Mouse (Mus musculus) cerebellum, adult 2 months (tissue): ENCODE results near the gene Ltbr.

Experiments
- CTCF ChIP-seq: fragments of 200-500 bp; IDR thresholded peaks from 2 replicates; pipeline ENCODE4 v1.5.1; 2011; ENCODE audit warnings: low read depth, mild to moderate bottlenecking, control low read depth, low read length, moderate library complexity, borderline replicate concordance; ENCODE audit not compliant: insufficient read depth
- POLR2A ChIP-seq: fragments of 200-500 bp; IDR thresholded peaks from 2 replicates; pipeline ENCODE4 v1.6.1; 2011; ENCODE audit warnings: low read length, control low read depth, borderline replicate concordance; ENCODE audit not compliant: insufficient read depth

DNA sequence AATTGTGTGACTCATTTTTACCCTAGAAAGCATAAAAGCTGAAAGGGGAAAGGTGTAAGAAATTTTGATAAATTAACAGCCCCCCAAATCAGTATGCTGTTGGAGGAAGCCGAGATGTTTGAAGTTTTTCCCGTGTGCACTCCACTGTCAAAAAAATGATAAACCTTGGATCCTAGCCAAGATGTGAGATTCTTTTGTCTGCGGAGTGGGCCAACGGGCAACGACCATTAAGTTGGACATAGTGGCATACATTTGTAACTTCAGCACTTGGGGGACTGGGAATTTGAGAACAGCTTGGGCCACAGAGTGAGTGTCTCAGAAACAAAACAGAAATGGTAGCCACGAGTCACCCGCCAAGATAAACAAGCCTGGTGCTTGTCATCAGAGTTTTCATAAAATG, 3.4 kb upstream of the Ltbr start:
- TF ChIP-seq CTCF (no peak), POLR2A (no peak)
